Mouse (Mus musculus) T-helper 2 cell (primary cell): ENCODE measurements around the gene Dnttip2.

Experiments used
- in situ Hi-C: fragments of 300-600 bp; cut with MboI, MseI; formaldehyde crosslinking; loops from one replicate; pipeline ENCODE4 v1.15.1; 2025; ENCODE audit warnings: high pct_unique_total_duplicates

Gene Dnttip2

DNA sequence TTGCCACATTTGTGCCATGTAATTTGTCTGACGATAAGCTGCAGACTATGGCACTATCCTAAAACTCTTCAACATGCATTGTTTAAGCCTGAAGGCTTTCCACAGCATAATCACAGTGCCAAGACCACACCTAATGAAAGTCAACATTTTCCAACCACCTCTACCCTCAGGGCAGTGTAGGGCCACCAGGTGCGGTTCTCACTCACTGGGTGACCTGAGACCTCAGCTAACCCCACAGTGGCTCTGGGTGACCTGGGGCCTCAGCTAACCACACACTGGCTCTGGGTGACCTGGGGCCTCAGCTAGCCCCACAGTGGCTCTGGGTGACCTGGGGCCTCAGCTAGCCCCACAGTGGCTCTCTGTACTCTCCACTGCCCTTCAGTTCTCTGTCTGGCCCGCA, 50.3 kb downstream of the Dnttip2 start:
- in situ Hi-C loops = loop anchor here (10.0 kb wide), 1 partner anchor 790 kb away; no protein-coding TSS in a partner anchor

DNA sequence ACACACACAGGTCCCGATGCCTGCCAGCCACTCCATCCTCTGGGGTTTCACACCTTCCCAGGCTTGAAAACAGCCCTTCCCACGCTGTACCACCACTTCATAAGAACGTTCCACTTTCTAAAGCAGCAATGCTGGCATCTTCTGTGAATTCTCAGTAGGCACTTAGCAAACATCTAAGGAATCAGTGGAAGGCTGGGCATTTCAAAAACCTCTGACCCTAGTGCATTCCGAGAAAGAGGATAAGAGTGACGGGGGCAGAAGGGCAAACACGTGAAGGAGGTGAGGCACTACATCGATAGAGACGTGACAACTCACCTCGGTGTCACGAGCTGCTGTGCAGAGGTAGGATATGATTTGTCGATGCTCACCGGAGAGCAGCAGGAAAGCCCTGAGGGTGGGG, 56.3 kb downstream of the Dnttip2 start:
- in situ Hi-C loops = no loop called here

DNA sequence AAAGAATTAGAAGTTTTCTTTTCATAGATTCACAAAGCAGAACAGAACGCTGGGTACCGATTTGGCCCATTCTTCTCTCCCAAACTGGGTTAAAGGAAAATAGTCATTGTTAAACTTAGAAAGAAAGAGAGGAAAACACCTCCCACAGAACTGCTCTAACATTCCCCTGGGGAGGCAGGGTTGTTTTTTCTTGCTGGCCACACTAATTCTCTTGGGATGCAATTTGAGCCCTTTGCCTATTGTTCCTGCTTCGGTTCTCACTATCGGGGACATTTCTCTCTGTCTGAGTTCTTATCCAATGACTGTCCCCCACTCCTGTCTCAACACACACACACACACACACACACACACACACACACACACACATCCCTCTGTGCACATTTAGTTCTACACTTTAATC, 59.3 kb downstream of the Dnttip2 start:
- in situ Hi-C loops = no loop called here

DNA sequence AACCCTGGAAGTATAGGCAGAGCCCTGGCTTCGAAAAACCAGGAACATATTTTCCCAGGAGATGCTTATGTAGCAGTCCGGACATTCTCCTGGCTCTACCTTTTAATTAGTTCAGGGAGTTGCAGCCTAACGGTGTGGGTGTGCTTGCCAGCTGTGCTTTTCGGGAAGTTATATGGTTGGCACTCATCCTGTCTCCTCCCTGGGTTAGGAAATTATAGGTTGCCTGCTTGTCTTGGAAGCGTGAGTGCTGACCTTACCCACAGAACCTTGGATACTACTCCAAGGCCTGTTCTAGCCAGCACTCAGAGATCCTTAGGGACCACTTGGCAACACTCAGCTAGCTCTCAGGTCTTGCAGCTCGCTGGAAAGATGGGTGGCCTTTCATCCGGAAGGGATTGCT, 59.7 kb downstream of the Dnttip2 start:
- in situ Hi-C loops = no loop called here

DNA sequence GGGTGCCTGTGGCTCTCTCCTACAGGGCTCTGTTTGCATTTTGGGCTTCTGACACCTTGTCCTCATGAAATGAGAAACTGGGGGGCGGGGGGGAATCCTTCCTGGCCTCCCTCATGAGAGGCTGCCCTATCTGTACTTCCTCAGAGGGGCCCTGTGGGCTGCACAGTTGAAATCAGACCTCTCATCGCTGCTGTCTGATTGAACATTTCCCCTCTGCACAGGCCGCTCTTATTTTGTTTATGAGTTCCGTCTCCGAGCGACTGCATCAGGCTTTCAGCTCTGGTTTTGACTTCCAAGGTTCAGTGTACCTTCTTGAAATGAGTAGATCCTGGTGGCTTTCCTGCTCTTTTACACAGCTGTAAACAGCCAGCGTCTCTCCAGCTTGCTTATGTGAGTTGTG, 60.2 kb downstream of the Dnttip2 start:
- in situ Hi-C loops = no loop called here
